Mouse (Mus musculus) embryonic fibroblast, embryonic 13.5 days (primary cell): Measurements from ENCODE around the gene Srsf6.

Source experiments
- CTCF ChIP-seq: IDR thresholded peaks from 2 replicates; pipeline ENCODE4 v1.5.1; 2011; ENCODE audit warnings: mild to moderate bottlenecking, control low read depth, low read length, moderate library complexity, borderline replicate concordance; ENCODE audit not compliant: insufficient read depth
- POLR2A ChIP-seq: IDR thresholded peaks from 2 replicates; pipeline ENCODE4 v1.6.1; 2011; ENCODE audit warnings: low read depth, mild to moderate bottlenecking, control low read depth, low read length, moderate library complexity

GRCm38 (mm10) chr2:162968357-162968756 lies 37.0 kb downstream of the Srsf6 start:
- peak; percentile 68 for TF ChIP-seq CTCF
- TF ChIP-seq POLR2A: no peak
